Mouse (Mus musculus): ENCODE data around the gene Dscam.

Gene Dscam

GRCm38 (mm10) chr16:97103046-97103445, 67.5 kb downstream of the Dscam start:
- DNase-seq (ENCODE audit: low spot score): no peak

DNA sequence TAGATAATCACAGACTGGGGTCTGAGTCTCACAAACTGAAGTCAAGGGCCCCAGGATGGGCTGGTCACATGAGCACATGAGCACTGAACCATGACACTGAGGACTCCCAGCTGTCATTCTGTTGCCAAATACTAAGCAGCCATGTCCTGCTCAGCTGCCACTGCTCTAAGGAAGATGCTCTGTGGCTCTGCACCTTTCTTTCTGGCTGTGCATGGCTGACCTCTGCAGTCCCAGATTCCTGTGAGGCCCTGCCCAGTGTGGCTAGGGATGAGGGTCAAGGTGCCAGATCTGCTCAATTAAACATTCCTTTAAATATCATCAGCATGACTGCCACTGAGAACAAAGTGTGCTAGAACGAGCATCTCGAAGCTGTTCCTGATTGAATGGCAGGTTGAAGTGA, 70.5 kb downstream of the Dscam start:
- DNase-seq (ENCODE audit: low spot score): no peak

DNA sequence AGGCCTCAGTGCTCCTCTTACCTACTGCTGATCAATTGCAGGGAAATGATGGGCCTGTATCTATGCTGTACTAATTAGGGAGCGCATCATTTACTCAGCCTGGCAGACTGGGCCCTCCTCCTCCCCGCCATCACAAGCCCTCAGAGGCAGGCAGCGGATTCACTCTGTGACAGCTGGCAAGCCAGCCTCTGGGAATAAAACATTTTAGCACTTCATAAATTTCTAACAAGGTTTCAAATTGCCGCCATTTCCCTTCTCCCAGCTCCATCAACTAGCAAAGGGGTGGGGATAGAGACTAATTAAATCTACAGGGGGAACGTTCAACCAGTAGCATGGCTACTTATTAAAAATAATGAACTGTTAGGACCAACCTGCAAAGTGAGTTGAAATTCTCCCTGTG, 72.0 kb downstream of the Dscam start:
- DNase-seq (ENCODE audit: low spot score): no peak

GRCm38 (mm10) chr16:97096709-97097108, 73.8 kb downstream of the Dscam start:
- DNase-seq (ENCODE audit: low spot score): no peak

GRCm38 (mm10) chr16:97095496-97095895, 75.1 kb downstream of the Dscam start:
- DNase-seq (ENCODE audit: low spot score): no peak

DNA sequence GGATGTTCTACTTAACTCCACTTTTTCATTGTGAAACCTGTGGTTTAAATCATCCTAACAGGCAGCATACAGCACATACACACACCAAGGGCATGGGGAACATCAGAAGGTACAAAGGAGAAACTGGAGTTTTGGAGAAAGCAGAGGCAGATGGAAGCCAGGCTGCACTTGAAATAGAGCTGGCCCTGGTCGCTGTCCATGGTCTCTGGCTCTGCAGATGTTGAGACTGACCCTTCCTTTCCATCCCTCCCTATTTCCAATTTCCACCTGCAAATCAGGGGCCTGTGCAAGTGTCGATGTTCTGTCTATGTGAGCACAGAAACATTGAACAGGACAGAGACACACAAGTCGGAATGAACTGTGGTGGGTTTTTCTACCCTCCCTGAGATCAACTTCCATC, 81.2 kb downstream of the Dscam start:
- no peak for DNase-seq (ENCODE audit: low spot score)

- DNase-seq (ENCODE audit: low spot score): no peak
Observed at GRCm38 (mm10) chr16:97083694-97084093, 86.9 kb downstream of the Dscam start.

- DNase-seq (ENCODE audit: low spot score): no peak
Observed at GRCm38 (mm10) chr16:97075920-97076572, 94.5 kb downstream of the Dscam start.

GRCm38 (mm10) chr16:97075137-97075902, 95.2 kb downstream of the Dscam start:
- no peak for DNase-seq (ENCODE audit: low spot score)

DNA sequence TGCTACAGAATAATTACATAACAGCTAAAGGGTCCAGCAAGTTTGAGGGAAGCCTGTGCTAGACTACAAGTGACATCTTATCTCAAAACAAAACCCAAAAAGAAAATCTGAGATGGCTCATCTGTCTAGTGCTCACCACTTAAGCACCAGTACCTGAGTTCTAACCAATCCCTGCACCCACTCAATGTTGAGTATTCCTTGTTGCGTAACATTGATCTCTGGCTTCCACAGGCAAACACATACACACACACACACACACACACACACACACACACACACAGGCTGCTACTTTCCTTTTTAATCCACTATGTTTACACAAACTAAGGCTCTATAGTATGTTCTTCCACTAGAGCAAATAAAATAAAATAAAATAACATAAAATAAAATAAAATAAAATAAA, 96.7 kb downstream of the Dscam start:
- no peak for DNase-seq (ENCODE audit: low spot score)

DNA sequence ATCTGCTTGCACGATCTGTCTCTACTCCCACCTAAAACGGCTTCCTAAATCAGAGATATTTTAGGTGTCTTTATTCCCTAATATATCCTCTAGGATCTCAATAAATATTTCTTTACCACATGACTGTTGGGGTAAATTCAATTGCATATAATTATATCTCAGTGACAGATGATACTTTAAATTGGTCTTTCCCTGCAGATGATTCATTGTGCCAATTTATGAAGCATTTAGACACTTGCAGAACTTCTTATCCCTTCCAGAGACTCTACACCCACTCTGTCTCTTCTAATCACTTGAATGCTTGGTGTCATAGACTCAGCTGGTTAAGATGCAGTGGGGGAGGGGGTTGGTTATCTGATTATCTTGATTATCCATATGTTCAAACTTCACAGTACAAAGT, 97.9 kb downstream of the Dscam start:
- no peak for DNase-seq (ENCODE audit: low spot score)

GRCm38 (mm10) chr16:97066856-97067255, 103.7 kb downstream of the Dscam start:
- no peak for DNase-seq (ENCODE audit: low spot score)

DNA sequence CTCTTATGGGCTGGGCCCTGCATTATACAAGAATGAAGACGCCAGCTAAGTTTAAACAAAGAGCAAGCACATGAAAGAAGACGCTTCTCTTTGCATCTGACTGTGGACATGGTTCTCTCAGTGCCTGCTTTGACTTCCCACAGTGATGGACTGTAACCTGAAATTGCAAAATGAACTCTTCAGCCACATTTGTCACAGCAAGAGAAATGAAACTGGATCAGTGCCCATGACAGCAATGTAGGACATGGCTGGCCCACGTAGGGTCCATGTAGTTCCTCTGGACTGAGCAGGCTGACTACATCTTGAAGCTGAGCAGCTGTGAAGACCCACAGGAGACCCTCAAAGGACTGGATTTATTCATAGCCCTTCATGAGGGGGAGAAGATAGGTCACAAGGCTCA, 108.3 kb downstream of the Dscam start:
- DNase-seq (ENCODE audit: low spot score): no peak

DNA sequence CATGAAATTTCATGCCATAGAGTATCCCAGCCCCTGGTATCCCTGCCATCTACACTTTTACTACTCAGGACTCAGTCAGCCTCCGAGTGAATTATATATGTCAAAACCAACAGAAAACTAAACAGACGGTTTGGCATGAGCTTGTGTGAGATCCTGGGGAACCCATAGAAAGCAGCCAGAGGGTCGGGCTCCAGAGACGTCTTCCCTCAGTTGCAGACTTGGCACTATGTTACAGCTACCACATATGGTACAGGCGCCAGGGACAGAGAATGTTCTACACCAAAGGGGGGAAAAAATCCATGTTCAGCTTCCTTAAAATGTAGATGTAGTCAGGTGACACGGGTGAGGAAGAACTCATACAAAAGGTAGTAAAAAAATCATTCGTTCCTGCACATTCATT, 109.2 kb downstream of the Dscam start:
- no peak for DNase-seq (ENCODE audit: low spot score)

DNA sequence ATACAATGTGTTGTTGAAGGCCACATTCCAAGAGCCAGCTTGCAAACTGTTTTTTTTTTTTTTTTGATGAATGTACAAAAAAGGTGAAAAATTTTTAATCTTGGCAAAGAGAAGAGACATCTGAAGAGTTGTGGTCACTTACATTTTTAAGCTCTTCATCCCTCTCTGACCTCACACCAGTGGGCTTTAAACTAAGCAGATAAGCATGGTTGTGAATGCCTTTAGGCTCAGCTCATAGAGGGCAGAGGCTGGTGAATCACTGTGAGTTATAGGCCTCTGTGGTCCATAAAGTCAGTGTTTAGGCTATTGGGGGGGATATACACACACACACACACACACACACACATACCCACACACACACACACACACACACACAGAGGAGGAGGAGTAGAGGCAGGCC, 109.8 kb downstream of the Dscam start:
- no peak for DNase-seq (ENCODE audit: low spot score)

GRCm38 (mm10) chr16:97060276-97060675, 110.3 kb downstream of the Dscam start:
- no peak for DNase-seq (ENCODE audit: low spot score)

- DNase-seq (ENCODE audit: low spot score): no peak
Observed at GRCm38 (mm10) chr16:97035271-97035670, 135.3 kb downstream of the Dscam start.

DNA sequence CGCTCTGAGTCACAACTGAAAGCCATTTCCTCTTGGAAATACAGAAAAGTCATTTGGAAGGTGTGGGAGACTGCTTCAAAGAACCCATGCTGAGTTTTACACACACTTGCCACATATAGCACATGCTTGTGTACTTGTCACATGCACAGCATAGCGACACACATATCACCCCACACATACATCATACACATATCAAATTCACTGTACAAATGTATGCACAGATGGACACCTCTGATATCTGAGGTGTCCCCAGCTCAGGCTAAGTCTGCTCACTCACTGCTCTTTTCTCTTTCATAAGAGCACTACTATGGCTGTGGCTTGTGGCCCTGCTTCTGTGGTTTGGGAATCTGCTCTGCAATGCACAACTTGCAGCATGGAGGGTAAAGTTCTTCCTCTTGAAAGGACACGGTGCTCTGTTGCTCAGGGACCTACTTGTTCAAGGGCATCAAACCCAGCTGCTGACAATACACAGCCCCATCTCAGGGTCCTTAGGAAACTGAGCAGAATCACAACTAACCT, 137.0 kb downstream of the Dscam start:
- DNase-seq (ENCODE audit: low spot score): no peak

GRCm38 (mm10) chr16:97027701-97028100, 142.9 kb downstream of the Dscam start:
- DNase-seq (ENCODE audit: low spot score): no peak

DNA sequence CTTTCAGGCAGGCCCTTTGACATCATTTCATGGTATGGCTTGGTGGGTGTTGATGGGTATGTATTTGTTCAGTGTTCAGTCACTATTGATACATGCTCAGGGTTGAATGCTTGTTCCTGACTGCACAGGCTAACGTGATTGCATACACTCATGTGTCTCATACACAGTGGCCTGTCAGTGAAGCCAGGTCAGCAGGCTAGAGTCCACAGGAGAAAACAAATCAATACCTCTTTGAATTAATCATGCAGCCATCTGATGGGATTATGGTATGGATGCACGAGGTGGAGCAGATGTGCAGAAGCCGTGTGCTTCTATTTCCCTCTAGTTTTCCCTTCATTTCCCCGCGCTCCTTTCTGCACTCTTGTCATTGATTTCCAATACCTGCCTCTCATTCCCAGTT, 143.7 kb downstream of the Dscam start:
- no peak for DNase-seq (ENCODE audit: low spot score)

- no peak for DNase-seq (ENCODE audit: low spot score)
Observed at GRCm38 (mm10) chr16:97024406-97024805, 146.1 kb downstream of the Dscam start.

DNA sequence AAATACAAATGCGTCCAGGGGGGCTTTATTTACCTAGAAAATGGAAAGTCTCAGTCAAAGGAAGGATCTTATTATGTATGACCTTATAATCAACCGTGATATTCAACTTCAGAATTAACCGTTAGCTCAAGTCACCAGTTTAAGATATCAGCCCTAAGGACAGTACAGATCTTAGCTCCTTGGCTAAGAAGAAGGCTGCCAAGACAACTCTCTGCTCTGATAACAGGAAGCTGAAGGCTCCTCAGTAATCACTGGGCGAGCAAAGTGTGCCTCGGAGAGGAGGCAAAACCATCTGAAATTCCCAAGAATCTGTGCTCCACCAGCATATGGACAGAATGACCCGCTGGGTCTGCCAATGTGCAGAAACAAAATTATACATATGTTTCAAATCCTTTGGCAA, 149.1 kb downstream of the Dscam start:
- no peak for DNase-seq (ENCODE audit: low spot score)

DNA sequence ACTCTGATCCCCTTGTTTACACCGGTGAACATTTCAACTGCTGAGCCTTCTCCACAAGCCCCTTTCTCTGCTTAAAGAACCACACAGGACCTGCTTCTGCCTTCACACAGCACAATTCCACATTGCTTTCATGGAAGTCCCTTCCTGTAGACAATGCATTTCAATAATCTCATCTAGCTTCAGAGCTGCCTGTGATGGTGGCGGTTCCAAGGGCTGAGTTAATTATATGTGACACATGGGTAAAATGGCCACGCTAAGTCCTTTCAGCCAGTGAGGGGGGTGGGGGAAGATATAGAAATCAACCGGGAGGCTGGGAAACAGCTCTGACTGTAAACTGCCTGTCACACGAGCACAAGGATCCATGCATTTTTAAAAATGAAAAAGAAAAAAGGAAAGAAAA, 152.2 kb downstream of the Dscam start:
- no peak for DNase-seq (ENCODE audit: low spot score)
